ENCODE assay signal across 18 mouse cellular contexts in genomic region chr11:73327361-73327760, GRCm38 (mm10). TPM values are rescaled to one million over a fixed set of nuclear protein-coding genes. Genes with fewer than 3 reads are reported as not detected.
DNase-seq lines count a peak whose midpoint lies in the region; ATAC-seq and TF ChIP-seq lines count a peak whose summit lies in the region.
"Had no signal": no experiment of that assay in that cellular context is flagged by ENCODE, and none has a peak within 500 bp of the region (broad histone marks: within the 10 kb centered on the region; RNA-seq: fewer than 3 reads in every experiment).

No protein-coding gene starts in this region.

- H3K9ac ChIP-seq in hindbrain, postnatal 0 days (replicated peaks; ENCODE audit: low read length), result no peak overlapping the region
- H3K9ac ChIP-seq in liver, postnatal 0 days (replicated peaks), result peak overlapping the region; percentile 11; the same call in 1 of the 2 replicates

- no peaks in the 10 kb centered on the region for H3K9me3 ChIP-seq in hindbrain, postnatal 0 days (ENCODE audit: low read length)
- H3K9me3 ChIP-seq in hindbrain, embryonic 10.5 days, result 0 out of 2 replicates have a peak, but pooled peaks cover 5% of the 10 kb centered on the region
- H3K9me3 ChIP-seq in liver, postnatal 0 days (ENCODE audit: low read length), result no peaks in the 10 kb centered on the region

- TF ChIP-seq CTCF in hindbrain, postnatal 0 days (IDR thresholded peaks at IDR 0.05; ENCODE audit: low read depth), result no peak
- no peak for TF ChIP-seq CTCF in liver, postnatal 0 days (IDR thresholded peaks at IDR 0.05; ENCODE audit: low read depth)
- TF ChIP-seq CTCF in small intestine, adult 2 months (IDR thresholded peaks at IDR 0.05; ENCODE audit: extremely low read depth, insufficient read length, insufficient replicate concordance, low read depth, low read length), result no peak

- no peaks in the 10 kb centered on the region for H3K36me3 ChIP-seq in hindbrain, postnatal 0 days (ENCODE audit: insufficient read depth, low read length)
- H3K36me3 ChIP-seq in hindbrain, embryonic 10.5 days, result no peaks in the 10 kb centered on the region
- H3K36me3 ChIP-seq in liver, postnatal 0 days (replicated peaks; ENCODE audit: insufficient read depth, low read length), result no peaks in the 10 kb centered on the region
- no peaks in the 10 kb centered on the region for H3K36me3 ChIP-seq in small intestine, adult 2 months (ENCODE audit: control insufficient read depth, insufficient read depth, low read length)

- H3K27ac ChIP-seq in hindbrain, postnatal 0 days, result peak overlapping the region; percentile 20; the same call in 1 of the 2 replicates
- no peak overlapping the region for H3K27ac ChIP-seq in hindbrain, embryonic 10.5 days
- H3K27ac ChIP-seq in liver, postnatal 0 days (ENCODE audit: low read depth), result peak overlapping the region; percentile 75
- H3K27ac ChIP-seq in small intestine, adult 2 months (ENCODE audit: insufficient read depth, low read depth, low read length), result peak overlapping the region; percentile 69; the same call in 1 of the 2 replicates
- H3K27ac ChIP-seq: heart, adult 2 months had no signal

- TF ChIP-seq EP300 in liver, postnatal 0 days (IDR thresholded peaks at IDR 0.05; ENCODE audit: low read depth), result no peak

- ATAC-seq in hindbrain, postnatal 0 days, result no peak
- no peak for ATAC-seq in liver, postnatal 0 days

- peak; percentile 26 for DNase-seq in hindbrain, postnatal 0 days (ENCODE audit: low spot score)
- no peak for DNase-seq in hindbrain, embryonic 10.5 days (ENCODE audit: low spot score)
- DNase-seq in liver, postnatal 0 days, result peak; percentile 14
- DNase-seq in liver (no peak), MN1 (ENCODE audit: low spot score) (no peak)
- DNase-seq in brain, adult 2 months (ENCODE audit: low read depth, low spot score), result peak; percentile 37
- DNase-seq: cerebellum, postnatal 10 days; heart, postnatal 36 days; kidney, postnatal 14 days had no signal

- H3K4me3 ChIP-seq in hindbrain, postnatal 0 days (ENCODE audit: low read length), result no peak overlapping the region
- H3K4me3 ChIP-seq in hindbrain, embryonic 10.5 days, result no peak overlapping the region
- H3K4me3 ChIP-seq in liver, postnatal 0 days (ENCODE audit: low read depth, low read length), result peak overlapping the region; percentile 16
- H3K4me3 ChIP-seq in small intestine, adult 2 months (ENCODE audit: low read depth, low read length), result no peak overlapping the region
- H3K4me3 ChIP-seq: heart, adult 2 months; myocyte had no signal

- no peak for TF ChIP-seq POLR2A in small intestine, adult 2 months (IDR thresholded peaks at IDR 0.05; ENCODE audit: low read depth, low read length)

- H3K4me2 ChIP-seq in hindbrain, postnatal 0 days (ENCODE audit: low read depth, low read length), result no peak overlapping the region
- H3K4me2 ChIP-seq in liver, postnatal 0 days (ENCODE audit: low read depth, low read length), result peak overlapping the region; percentile 63

- WGBS in hindbrain, postnatal 0 days, result 49% methylated on average over 4 of the region's 4 CpGs
- 89% methylated on average over 4 of the region's 4 CpGs for WGBS in hindbrain, embryonic 10.5 days
- WGBS in liver, postnatal 0 days (ENCODE audit: insufficient replicate concordance), result 62% methylated on average over 4 of the region's 4 CpGs
- 56% methylated on average over 4 of the region's 4 CpGs for WGBS in small intestine, adult 2 months

- H3K27me3 ChIP-seq in hindbrain, postnatal 0 days (ENCODE audit: insufficient read depth, low read length), result no peaks in the 10 kb centered on the region
- no peaks in the 10 kb centered on the region for H3K27me3 ChIP-seq in hindbrain, embryonic 10.5 days (ENCODE audit: insufficient read depth, poor library complexity, severe bottlenecking)
- no peaks in the 10 kb centered on the region for H3K27me3 ChIP-seq in liver, postnatal 0 days (ENCODE audit: insufficient read depth, low read length)
- no peaks in the 10 kb centered on the region for H3K27me3 ChIP-seq in small intestine, adult 2 months (ENCODE audit: control insufficient read depth, insufficient read depth, low read length)

- no peaks in the 10 kb centered on the region for H3K4me1 ChIP-seq in hindbrain, postnatal 0 days (ENCODE audit: insufficient read depth, low read length)
- no peaks in the 10 kb centered on the region for H3K4me1 ChIP-seq in hindbrain, embryonic 10.5 days (replicated peaks)
- H3K4me1 ChIP-seq in liver, postnatal 0 days (ENCODE audit: insufficient read depth), result peaks cover 3% of the 10 kb centered on the region; the same call in 1 of the 2 replicates
- peaks cover 5% of the 10 kb centered on the region; the same call in 1 of the 2 replicates for H3K4me1 ChIP-seq in small intestine, adult 2 months (ENCODE audit: control insufficient read depth, insufficient read depth, insufficient read length, low read length)

RNA-seq across cellular contexts. Expression of gene Aspa, which starts 2.0 kb away (rescaled TPM):
- 5.9 and 7.8 TPM in 2 replicates for total RNA-seq in hindbrain, postnatal 0 days (2014; rRNA removed)
- polyA plus RNA-seq in hindbrain, postnatal 0 days (2015; fragmentation: Nextera tagmentation; extraction: Ambion mirVana), result 7.3 and 8.3 TPM in 2 replicates
- polyA plus RNA-seq in hindbrain, embryonic 10.5 days (2016; fragmentation: Nextera tagmentation; extraction: Ambion mirVana), result 0.25 TPM in 1 of 2 replicates, not detected in the other
- polyA plus RNA-seq in liver, postnatal 0 days (2015; fragmentation: Nextera tagmentation; extraction: Ambion mirVana), result 9.1 and 10.2 TPM in 2 replicates
- polyA plus RNA-seq in small intestine, adult 2 months (2012; rRNA removed), result 1.4 and 9.3 TPM in 2 replicates

RNA-seq across cellular contexts. Expression of gene Gm49340, which starts 2.2 kb away (rescaled TPM):
- not detected in 2 replicates for total RNA-seq in hindbrain, postnatal 0 days (2014; rRNA removed)
- polyA plus RNA-seq in hindbrain, postnatal 0 days (2015; fragmentation: Nextera tagmentation; extraction: Ambion mirVana), result not detected in 2 replicates
- not detected in 2 replicates for polyA plus RNA-seq in hindbrain, embryonic 10.5 days (2016; fragmentation: Nextera tagmentation; extraction: Ambion mirVana)
- 0.06 TPM in 1 of 2 replicates, not detected in the other for polyA plus RNA-seq in liver, postnatal 0 days (2015; fragmentation: Nextera tagmentation; extraction: Ambion mirVana)
- polyA plus RNA-seq in small intestine, adult 2 months (2012; rRNA removed), result not detected in 2 replicates
- total RNA-seq: gastrocnemius, adult 18-20 months; heart, adult 2 months; heart, postnatal 36 days; layer of hippocampus, postnatal 14 days had no signal
- polyA plus RNA-seq: embryonic facial prominence, embryonic 11.5 days; forebrain, embryonic 11.5 days; heart, adult 2 months; limb, embryonic 14.5 days; myocyte; spleen, adult 2 months had no signal

RNA-seq across cellular contexts. Expression of gene Spata22, which starts 2.2 kb away (rescaled TPM):
- total RNA-seq in hindbrain, postnatal 0 days (2014; rRNA removed), result not detected in 2 replicates
- 0.33 and 0.34 TPM in 2 replicates for polyA plus RNA-seq in hindbrain, postnatal 0 days (2015; fragmentation: Nextera tagmentation; extraction: Ambion mirVana)
- polyA plus RNA-seq in hindbrain, embryonic 10.5 days (2016; fragmentation: Nextera tagmentation; extraction: Ambion mirVana), result not detected in 2 replicates
- polyA plus RNA-seq in liver, postnatal 0 days (2015; fragmentation: Nextera tagmentation; extraction: Ambion mirVana), result 3.1 and 3.9 TPM in 2 replicates
- not detected in 2 replicates for polyA plus RNA-seq in small intestine, adult 2 months (2012; rRNA removed)
- total RNA-seq: gastrocnemius, adult 18-20 months; heart, adult 2 months; heart, postnatal 36 days; layer of hippocampus, postnatal 14 days had no signal
- polyA plus RNA-seq: embryonic facial prominence, embryonic 11.5 days; forebrain, embryonic 11.5 days; limb, embryonic 14.5 days; myocyte; spleen, adult 2 months had no signal

RNA-seq across cellular contexts. Expression of gene Olfr20, which starts 23.2 kb away (rescaled TPM):
- not detected in 2 replicates for total RNA-seq in hindbrain, postnatal 0 days (2014; rRNA removed)
- not detected in 2 replicates for polyA plus RNA-seq in hindbrain, postnatal 0 days (2015; fragmentation: Nextera tagmentation; extraction: Ambion mirVana)
- not detected in 2 replicates for polyA plus RNA-seq in hindbrain, embryonic 10.5 days (2016; fragmentation: Nextera tagmentation; extraction: Ambion mirVana)
- 0.24 TPM in 1 of 2 replicates, not detected in the other for polyA plus RNA-seq in liver, postnatal 0 days (2015; fragmentation: Nextera tagmentation; extraction: Ambion mirVana)
- 0.22 TPM in 1 of 2 replicates, not detected in the other for polyA plus RNA-seq in small intestine, adult 2 months (2012; rRNA removed)
- total RNA-seq: gastrocnemius, adult 18-20 months; heart, adult 2 months; heart, postnatal 36 days; layer of hippocampus, postnatal 14 days had no signal
- polyA plus RNA-seq: embryonic facial prominence, embryonic 11.5 days; forebrain, embryonic 11.5 days; heart, adult 2 months; limb, embryonic 14.5 days; myocyte; spleen, adult 2 months had no signal

RNA-seq across cellular contexts. Expression of gene Olfr376, which starts 43.7 kb away (rescaled TPM):
- not detected in 2 replicates for total RNA-seq in hindbrain, postnatal 0 days (2014; rRNA removed)
- not detected in 2 replicates for polyA plus RNA-seq in hindbrain, postnatal 0 days (2015; fragmentation: Nextera tagmentation; extraction: Ambion mirVana)
- polyA plus RNA-seq in hindbrain, embryonic 10.5 days (2016; fragmentation: Nextera tagmentation; extraction: Ambion mirVana), result not detected in 2 replicates
- not detected in 2 replicates for polyA plus RNA-seq in liver, postnatal 0 days (2015; fragmentation: Nextera tagmentation; extraction: Ambion mirVana)
- not detected in 2 replicates for polyA plus RNA-seq in small intestine, adult 2 months (2012; rRNA removed)
- total RNA-seq: gastrocnemius, adult 18-20 months; heart, adult 2 months; heart, postnatal 36 days; layer of hippocampus, postnatal 14 days had no signal
- polyA plus RNA-seq: embryonic facial prominence, embryonic 11.5 days; forebrain, embryonic 11.5 days; heart, adult 2 months; limb, embryonic 14.5 days; myocyte; spleen, adult 2 months had no signal

Comparison
In these comparisons a context has a peak if more than half of its experiments do, and no peak if none do; other contexts are left out.
1. DNase-seq: peak in hindbrain, postnatal 0 days (single experiment), liver, postnatal 0 days (single experiment) and brain, adult 2 months (single experiment); none in hindbrain, embryonic 10.5 days (single experiment), liver (single experiment) and MN1 (single experiment).